Mouse (Mus musculus) embryonic facial prominence, embryonic 11.5 days (tissue): ENCODE data around the gene Col4a1. TPM values are rescaled to one million over a fixed set of nuclear protein-coding genes. Genes with fewer than 3 reads are reported as not detected.

Experiments used
- ATAC-seq: fragments of 200-750 bp; cut with Nextera tagmentation; replicated peaks from 2 replicates; pipeline ENCODE4 v1.8.0; 2017; ENCODE audit warnings: low read depth; ENCODE audit not compliant: insufficient number of reproducible peaks, low FRiP score, low TSS enrichment
- DNase-seq: peaks from one replicate; pipeline ENCODE4 v3.0.0-alpha.2; 2015; ENCODE audit warnings: low spot score
- H3K27ac ChIP-seq: fragments of 300-500 bp; sonication (generic); replicated peaks from 2 replicates; pipeline ENCODE4 v1.5.1; 2014; ENCODE audit warnings: mild to moderate bottlenecking, low read depth, low read length, control low read depth
- H3K27me3 ChIP-seq: fragments of 300-500 bp; sonication (generic); 2 replicates; pipeline ENCODE4 v1.6.1; 2014; ENCODE audit warnings: mild to moderate bottlenecking, low read length, moderate library complexity, mixed read lengths; ENCODE audit not compliant: control insufficient read depth, insufficient read depth
- H3K36me3 ChIP-seq: fragments of 300-500 bp; sonication (generic); replicated peaks from 2 replicates; pipeline ENCODE4 v1.6.1; 2014; ENCODE audit warnings: low read depth, mild to moderate bottlenecking, low read length, moderate library complexity, mixed read lengths; ENCODE audit not compliant: control insufficient read depth, insufficient read depth
- H3K4me1 ChIP-seq: fragments of 300-500 bp; sonication (generic); 2 replicates; pipeline ENCODE4 v1.6.1; 2014; ENCODE audit warnings: low read length, mixed read lengths; ENCODE audit not compliant: control insufficient read depth, insufficient read depth
- H3K4me2 ChIP-seq: fragments of 300-500 bp; sonication (generic); 2 replicates; pipeline ENCODE4 v1.6.1; 2014; ENCODE audit warnings: low read depth, mild to moderate bottlenecking, control low read depth, low read length, moderate library complexity
- H3K4me3 ChIP-seq: fragments of 300-500 bp; sonication (generic); 2 replicates; pipeline ENCODE4 v1.5.1; 2014; ENCODE audit warnings: low read depth, low read length, control low read depth
- H3K9ac ChIP-seq: fragments of 300-500 bp; sonication (generic); replicated peaks from 2 replicates; pipeline ENCODE4 v1.6.1; 2014; ENCODE audit warnings: mild to moderate bottlenecking, control low read depth, low read length
- H3K9me3 ChIP-seq: fragments of 300-500 bp; sonication (generic); replicated peaks from 2 replicates; pipeline ENCODE4 v1.6.1; 2016; ENCODE audit warnings: mild to moderate bottlenecking, low read length, inconsistent platforms, mixed read lengths; ENCODE audit not compliant: control insufficient read depth
- WGBS: fragments of 180-500 bp; shearing (Covaris S2); extraction: QIAGEN DNeasy Blood & Tissue Kit; methylation state at CpG from one replicate; pipeline ENCODE4 v1.1.7; 2014; 5-methylcytosine and 5-hydroxymethylcytosine counted together
- polyA plus RNA-seq: library from polyadenylated mRNA; unstranded; fragments of >200 nt; fragmentation: Nextera tagmentation; extraction: Ambion mirVana; gene quantifications from 2 replicates; pipeline ENCODE4 v1.2.1, GENCODE M21; 2014

The Col4a1 gene
- polyA plus RNA-seq, 1 experiment from 2014 or later: 93.6 TPM

GRCm38 (mm10) chr8:11282139-11282538 is 30.5 kb downstream of the Col4a1 start:
- WGBS: 77% methylated on average over 10 of the region's 10 CpGs
- H3K27ac ChIP-seq: no peak overlapping the region
- no peak overlapping the region for H3K4me2 ChIP-seq
- DNase-seq (no peak), ATAC-seq (no peak)
- peaks cover 8% of the 10 kb centered on the region for H3K4me1 ChIP-seq
- no peaks in the 10 kb centered on the region for H3K9me3 ChIP-seq
- H3K4me3 ChIP-seq: no peak overlapping the region
- no peak overlapping the region for H3K9ac ChIP-seq
- no peaks in the 10 kb centered on the region for H3K36me3 ChIP-seq
- H3K27me3 ChIP-seq: no peaks in the 10 kb centered on the region

- Histone ChIP-seq H3K9me3 (no peaks in the 10 kb centered on the region), H3K27ac (no peak overlapping the region), H3K9ac (no peak overlapping the region), H3K4me3 (no peak overlapping the region), H3K27me3 (no peaks in the 10 kb centered on the region), H3K4me2 (no peak overlapping the region), H3K4me1 (peaks cover 8% of the 10 kb centered on the region), H3K36me3 (no peaks in the 10 kb centered on the region)
- no peak for ATAC-seq
- DNase-seq: no peak
- 74% methylated on average over 10 of the region's 10 CpGs for WGBS
These were observed 31.8 kb downstream of the Col4a1 start for GRCm38 (mm10) chr8:11280721-11281268.

DNA sequence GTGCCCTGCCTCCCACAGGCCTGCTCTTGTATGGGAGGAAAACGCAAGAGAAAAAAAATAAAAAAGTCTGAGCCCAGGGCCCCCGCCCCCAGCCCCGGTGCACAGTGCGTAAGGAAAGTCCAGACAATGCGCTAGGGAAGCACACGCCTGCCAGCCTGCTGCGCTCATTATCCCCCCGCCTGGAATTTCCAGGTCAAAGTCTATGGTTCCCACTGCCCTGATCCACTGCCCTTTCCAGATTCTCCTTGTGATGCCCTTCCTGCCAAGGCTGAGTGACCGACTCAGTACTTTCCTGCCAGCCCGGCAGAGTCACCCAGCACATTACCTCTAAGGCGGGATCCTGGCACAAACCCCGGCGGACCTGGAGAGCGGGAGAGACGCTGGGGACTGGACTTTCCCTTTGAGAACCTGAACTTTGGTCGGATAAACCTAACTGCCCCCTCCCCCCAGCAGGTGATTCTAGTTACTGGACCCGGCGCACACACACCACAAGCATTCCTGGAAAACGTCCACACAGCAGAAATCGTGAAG is 33.3 kb downstream of the Col4a1 start:
- WGBS: 46% methylated on average over 20 of the region's 20 CpGs
- no peak overlapping the region for H3K9ac ChIP-seq
- peak overlapping the region; percentile 22; the same call in 1 of the 2 replicates for H3K4me2 ChIP-seq
- ATAC-seq: no peak
- no peak overlapping the region for H3K4me3 ChIP-seq
- H3K27me3 ChIP-seq: no peaks in the 10 kb centered on the region
- no peaks in the 10 kb centered on the region for H3K9me3 ChIP-seq
- peak; percentile 64 for DNase-seq
- H3K27ac ChIP-seq: no peak overlapping the region
- peaks cover 8% of the 10 kb centered on the region for H3K4me1 ChIP-seq
- no peaks in the 10 kb centered on the region for H3K36me3 ChIP-seq

DNA sequence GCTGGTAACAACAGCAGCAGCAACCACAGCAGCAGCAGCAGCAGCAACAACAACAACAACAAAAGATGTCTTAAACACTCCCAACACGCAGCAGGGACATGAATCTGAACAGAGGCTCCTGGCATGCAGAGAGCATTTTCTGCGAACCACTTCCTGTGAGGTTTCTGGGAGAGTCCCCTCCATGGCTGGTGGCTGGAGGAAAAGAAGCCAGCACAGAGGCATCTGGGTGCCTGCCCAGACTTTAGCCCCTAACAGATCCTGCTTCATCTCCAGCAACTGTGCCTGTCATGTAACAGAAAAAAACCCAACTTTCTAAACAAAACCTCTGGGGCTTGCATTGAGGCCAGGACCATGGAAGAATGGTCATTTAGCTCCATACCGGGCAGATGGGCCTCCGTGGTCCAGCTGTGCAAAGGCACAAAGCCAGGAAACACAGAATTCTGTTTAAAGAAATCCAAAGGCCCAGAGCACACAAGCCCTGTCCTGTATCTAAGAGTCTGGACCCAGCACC is 34.5 kb downstream of the Col4a1 start:
- H3K4me3 ChIP-seq: no peak overlapping the region
- no peak overlapping the region for H3K4me2 ChIP-seq
- DNase-seq: no peak
- 68% methylated on average over 4 of the region's 4 CpGs for WGBS
- ATAC-seq: no peak
- peaks cover 8% of the 10 kb centered on the region for H3K4me1 ChIP-seq
- H3K27me3 ChIP-seq: no peaks in the 10 kb centered on the region
- H3K9ac ChIP-seq: no peak overlapping the region
- H3K9me3 ChIP-seq: no peaks in the 10 kb centered on the region
- no peak overlapping the region for H3K27ac ChIP-seq
- no peaks in the 10 kb centered on the region for H3K36me3 ChIP-seq

DNA sequence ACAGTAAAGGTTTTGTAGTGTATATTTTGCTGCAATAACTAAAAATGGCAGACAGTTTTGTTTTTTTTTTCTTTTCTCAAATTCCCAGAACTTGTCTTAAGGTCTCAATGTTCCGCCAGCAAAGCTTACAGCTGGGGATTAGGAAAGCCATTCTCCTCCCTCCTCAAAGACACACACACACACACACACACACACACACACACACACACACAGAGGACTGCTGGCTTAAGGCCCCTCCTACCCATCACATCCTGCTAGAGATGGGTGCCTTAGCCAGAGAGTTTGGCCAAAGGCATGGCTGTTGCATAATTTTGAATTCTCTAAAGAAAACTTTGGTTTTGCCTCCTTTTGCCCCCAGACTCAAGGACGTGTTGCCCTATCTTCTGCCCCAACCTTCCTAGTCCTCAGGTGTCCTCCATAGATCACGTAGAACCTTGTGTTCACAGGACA is 35.0 kb downstream of the Col4a1 start:
- no peaks in the 10 kb centered on the region for H3K9me3 ChIP-seq
- DNase-seq (no peak), ATAC-seq (no peak)
- WGBS: 83% methylated on average over 3 of the region's 3 CpGs
- no peak overlapping the region for H3K9ac ChIP-seq
- no peak overlapping the region for H3K4me2 ChIP-seq
- H3K4me1 ChIP-seq: peaks cover 8% of the 10 kb centered on the region
- no peak overlapping the region for H3K4me3 ChIP-seq
- no peak overlapping the region for H3K27ac ChIP-seq
- no peaks in the 10 kb centered on the region for H3K27me3 ChIP-seq
- H3K36me3 ChIP-seq: no peaks in the 10 kb centered on the region

DNA sequence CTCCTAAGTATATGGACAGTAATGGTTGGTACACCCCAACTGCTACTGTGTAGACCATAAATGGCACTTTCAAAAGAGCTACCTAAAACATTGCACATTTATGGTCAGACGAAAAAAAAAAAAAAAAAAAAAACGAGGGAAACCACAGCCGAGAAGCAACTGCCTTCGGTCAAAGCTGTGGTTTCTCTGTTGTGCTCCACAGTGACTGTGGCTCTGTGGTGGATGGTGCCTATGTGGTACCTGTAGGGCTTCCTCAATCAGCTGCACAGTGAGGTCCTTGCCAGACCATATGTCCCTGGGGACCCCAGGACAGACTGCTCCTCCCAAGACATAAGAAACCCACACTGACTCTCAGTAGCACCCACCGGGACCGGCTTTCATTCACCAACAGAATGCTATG is 36.3 kb downstream of the Col4a1 start:
- H3K4me2 ChIP-seq: no peak overlapping the region
- ATAC-seq (no peak), DNase-seq (no peak)
- H3K27ac ChIP-seq: no peak overlapping the region
- no peak overlapping the region for H3K4me3 ChIP-seq
- peaks cover 8% of the 10 kb centered on the region for H3K4me1 ChIP-seq
- no peaks in the 10 kb centered on the region for H3K36me3 ChIP-seq
- WGBS: 87% methylated on average over 6 of the region's 6 CpGs
- H3K9ac ChIP-seq: no peak overlapping the region
- H3K9me3 ChIP-seq: no peaks in the 10 kb centered on the region
- H3K27me3 ChIP-seq: no peaks in the 10 kb centered on the region

DNA sequence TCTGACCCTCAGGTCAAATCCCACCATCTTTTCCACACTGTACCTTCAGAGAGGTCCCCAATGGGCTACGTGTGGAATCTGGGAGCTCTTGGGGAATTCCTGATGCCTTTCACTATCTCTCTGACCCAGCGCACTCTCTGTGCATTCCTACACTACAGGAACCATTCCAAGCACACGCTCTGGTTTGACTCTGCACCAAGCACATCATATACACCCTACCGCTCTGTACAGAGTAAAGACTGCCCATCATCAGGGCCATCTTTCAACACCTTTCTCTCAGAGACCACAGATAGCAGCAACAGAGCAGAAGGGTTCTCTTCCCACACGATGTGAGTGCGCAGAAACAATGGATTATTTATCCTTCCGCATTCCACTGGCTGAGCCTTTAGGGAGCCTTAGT is 38.2 kb downstream of the Col4a1 start:
- H3K27me3 ChIP-seq: no peaks in the 10 kb centered on the region
- H3K4me3 ChIP-seq: no peak overlapping the region
- H3K27ac ChIP-seq: no peak overlapping the region
- DNase-seq: no peak
- ATAC-seq: no peak
- peaks cover 8% of the 10 kb centered on the region for H3K4me1 ChIP-seq
- H3K9me3 ChIP-seq: no peaks in the 10 kb centered on the region
- no peaks in the 10 kb centered on the region for H3K36me3 ChIP-seq
- WGBS: 80% methylated on average over 7 of the region's 7 CpGs
- no peak overlapping the region for H3K4me2 ChIP-seq
- H3K9ac ChIP-seq: no peak overlapping the region

DNA sequence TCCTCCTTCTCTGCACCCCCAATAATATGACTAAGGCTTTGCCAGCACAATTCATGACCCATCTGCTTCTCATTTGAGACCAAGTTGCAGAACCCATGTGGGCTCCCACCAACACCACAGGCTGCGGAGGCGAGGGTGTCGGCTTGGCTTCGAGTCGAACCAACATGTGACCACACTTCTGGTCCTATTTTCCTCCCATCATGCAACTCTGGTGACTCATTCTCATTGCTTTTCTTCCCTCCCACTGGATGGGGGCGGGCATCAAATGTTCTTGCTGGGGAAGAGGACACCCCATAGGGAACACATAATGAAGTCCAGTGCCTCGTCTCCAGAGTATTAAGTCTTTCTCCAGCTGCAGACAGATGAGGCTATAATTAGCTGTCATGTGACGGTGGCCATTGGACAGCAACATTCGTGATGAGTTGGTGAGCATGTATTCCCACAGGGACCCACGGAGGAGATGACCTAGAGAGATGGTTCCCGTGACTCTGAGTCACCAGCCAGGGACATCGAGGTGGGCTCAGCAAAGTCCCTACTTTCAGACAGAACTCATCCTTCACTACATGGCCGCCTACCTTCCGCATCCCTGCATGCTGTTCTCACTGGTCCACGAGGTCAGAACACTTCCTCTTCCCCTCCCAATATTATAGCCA is 39.0 kb downstream of the Col4a1 start:
- Histone ChIP-seq H3K9ac (no peak overlapping the region), H3K27ac (no peak overlapping the region), H3K36me3 (no peaks in the 10 kb centered on the region), H3K9me3 (no peaks in the 10 kb centered on the region), H3K4me3 (no peak overlapping the region), H3K27me3 (no peaks in the 10 kb centered on the region), H3K4me1 (peaks cover 3% of the 10 kb centered on the region; the same call in 1 of the 2 replicates), H3K4me2 (no peak overlapping the region)
- DNase-seq (no peak), ATAC-seq (no peak)
- WGBS: 89% methylated on average over 15 of the region's 15 CpGs
